Mouse (Mus musculus): ENCODE measurements around the gene Ncam1. TPM values are rescaled to one million over a fixed set of nuclear protein-coding genes. Genes with fewer than 3 reads are reported as not detected.

Ncam1 gene
- total RNA-seq, 4 experiments from 2014 or later, result 275 to 300 (median 286) TPM

DNA sequence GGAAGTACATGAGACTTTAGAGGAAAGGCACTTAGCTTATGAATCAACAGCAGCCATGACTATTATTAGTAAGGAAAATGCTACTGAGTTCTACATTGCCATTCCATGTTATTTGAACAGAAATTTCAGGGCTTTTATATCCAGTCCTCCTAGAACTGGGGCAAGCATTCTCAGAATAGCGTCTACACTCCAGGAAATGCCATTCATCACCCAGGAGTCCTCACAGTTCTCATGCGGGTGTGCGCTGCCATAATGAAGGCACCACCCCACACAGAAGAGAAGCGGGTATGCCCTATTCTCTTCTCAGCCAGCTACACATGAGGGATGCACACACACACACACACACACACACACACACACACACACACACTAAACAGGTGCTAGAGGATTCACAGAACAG, 43.5 kb downstream of the Ncam1 start:
- DNase-seq (ENCODE audit: low spot score in 2 of 2), result no peak

DNA sequence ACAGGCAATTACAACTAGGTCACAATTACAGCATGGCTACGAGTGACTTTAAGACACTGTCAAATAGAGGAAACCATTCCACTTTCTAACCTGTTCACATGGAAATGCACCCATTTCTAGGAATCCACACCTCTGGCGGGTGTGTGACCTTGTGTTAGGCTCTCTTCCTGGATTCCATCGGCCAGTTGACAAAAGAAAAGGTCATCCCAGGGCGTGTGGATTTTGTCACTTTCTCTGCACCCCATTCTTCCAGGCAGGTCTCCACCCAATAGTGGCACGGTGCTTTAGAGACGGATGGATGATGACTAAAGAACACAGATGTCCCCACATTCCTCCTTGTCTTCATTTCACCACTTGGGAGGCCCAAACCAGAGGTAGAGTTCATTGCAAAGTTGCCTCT, 47.3 kb downstream of the Ncam1 start:
- no peak for DNase-seq (ENCODE audit: low spot score in 2 of 2)

DNA sequence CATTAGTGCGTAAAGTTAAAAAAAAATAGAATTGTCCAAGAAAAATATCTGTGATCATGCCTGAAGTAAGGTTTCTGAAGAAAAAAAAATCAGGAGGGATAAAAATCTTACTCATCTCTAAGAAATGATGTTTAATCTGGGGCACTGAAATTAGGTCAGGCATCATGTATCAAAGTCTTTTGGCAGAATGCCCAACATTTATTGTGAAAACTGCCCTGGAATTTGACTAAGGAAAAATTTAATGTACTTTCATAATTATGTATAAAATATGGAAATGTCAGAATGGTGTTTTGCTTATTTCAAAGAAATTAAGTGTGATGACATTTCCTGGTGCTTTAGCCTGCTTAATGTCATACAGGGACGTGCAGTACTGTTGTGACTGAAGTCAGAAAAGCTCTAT, 52.5 kb downstream of the Ncam1 start:
- no peak for DNase-seq (ENCODE audit: low spot score in 2 of 2)

DNA sequence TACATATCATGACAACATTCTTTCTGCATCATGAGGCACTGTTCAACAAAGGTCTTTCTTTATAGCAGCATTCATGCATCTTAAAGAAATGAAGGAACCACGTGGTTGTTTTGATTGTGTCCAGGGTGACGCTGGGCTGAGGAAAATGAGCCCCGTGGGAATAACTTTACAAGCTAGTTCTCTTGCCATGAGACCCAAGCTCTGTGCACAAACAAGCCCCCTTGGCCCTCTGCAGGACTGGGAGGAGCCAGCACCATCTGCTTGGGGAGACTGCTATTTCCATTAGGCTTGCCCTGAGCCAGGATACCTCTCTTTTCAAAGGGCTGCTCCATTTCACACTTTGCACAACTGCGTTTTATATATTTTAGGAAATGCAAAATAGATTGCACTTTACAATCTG, 53.0 kb downstream of the Ncam1 start:
- no peak for DNase-seq (ENCODE audit: low spot score in 2 of 2)

DNA sequence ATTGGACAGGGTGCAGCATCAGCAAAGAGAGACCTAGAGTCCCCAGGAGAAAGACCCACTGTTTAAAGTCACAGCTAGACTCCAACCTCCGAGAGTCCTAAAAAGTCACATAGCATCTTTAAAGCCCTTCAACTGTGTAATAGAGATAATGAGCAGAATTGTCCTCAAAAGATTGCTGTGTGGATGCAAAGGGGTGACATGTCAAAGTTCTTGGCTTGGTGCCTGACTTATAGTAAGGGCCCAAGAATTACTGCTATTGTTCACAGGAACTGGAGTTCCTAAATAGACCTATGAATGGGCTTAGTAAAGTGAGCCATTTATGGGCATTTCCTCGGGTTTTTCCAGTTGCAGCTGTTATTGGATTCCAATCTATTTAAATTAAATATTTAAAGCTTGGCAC, 54.4 kb downstream of the Ncam1 start:
- DNase-seq (ENCODE audit: low spot score in 2 of 2), result no peak

DNA sequence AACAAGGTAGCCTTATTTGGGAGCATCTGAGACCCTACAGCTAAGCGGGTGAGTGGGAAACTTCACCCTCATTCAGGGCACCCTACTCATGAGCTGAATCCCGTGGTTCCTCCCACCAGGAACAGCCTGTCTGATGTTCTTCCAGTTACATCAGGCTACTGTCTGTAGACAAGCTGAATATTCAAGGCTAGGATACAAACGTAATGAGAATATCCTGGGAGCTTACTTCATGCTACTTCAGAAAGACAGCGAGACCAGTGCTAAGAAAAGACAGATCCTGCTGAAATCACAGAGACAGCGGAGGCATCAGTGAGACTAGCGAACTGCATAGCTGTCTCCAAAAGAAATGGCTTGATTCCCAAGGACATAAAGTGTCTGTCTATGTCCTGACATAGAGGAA, 58.8 kb downstream of the Ncam1 start:
- DNase-seq (ENCODE audit: low spot score in 2 of 2), result no peak

DNA sequence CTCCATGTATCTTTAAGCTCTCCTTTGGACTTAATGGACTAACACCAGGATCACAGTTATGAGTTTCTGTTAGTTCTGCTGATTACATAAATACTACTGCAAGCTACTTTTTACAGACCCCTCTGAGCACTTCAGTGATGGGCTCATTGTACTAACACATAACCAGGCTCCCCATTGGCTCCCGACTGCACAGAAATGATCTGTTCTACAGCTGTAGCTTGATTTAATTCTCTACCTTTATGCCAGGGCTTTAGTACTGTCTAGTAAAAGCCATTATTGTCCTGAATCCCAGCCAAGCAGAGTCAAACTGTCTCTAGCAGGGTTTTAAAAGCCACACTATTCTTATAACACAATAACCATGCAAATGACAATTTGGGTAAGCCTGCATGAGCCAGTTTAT, 60.2 kb downstream of the Ncam1 start:
- DNase-seq (ENCODE audit: low spot score in 2 of 2), result no peak

DNA sequence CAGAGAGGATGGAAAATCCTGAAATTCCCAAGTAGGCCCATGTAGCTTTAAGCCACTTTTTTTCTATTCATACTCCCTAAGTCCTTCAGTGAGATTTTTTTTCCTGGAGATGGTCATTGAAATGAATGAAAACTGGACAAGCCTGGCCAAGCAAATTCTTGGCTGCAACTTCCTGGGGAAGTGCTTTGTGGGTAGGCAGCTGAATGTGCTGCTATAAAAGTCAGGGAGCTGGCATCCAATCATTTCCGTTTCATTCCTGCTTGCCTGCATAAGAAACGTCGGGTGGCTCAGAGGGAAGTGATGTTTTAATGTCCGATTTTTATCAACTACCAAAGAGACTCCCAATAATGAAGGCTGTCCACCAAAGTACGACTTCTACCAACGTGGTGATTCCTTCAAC, 61.6 kb downstream of the Ncam1 start:
- DNase-seq (ENCODE audit: low spot score in 2 of 2), result no peak

DNA sequence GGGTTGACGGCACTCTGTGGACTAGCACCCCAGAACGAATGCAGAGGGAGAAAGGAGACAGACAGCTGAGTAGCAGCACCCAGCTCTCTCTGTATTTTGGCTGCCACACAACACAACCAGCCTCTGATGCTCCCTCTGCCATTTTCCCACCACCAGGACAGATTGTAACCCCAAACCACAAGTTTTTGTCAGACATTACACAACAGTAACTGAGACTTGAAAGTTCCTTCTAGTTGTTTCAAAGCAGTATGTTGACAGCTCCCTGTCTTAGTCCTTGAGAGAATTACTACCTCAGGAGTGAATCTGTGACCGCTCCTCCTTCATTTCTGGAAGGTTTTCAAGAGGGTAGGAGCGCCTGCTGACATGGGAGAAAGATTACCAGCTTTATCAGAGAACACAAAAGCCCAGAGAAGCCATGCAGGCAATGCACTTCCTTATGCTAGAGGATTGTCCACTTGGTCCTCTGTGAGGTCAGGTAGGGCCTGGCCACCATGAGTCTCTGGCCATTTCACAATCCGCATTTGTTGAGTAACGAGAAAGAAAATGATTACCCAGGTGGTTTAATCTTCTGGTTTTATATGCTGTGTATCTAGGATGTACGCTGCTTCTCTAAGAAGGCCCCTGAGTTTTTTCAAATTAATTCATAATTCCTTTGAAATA, 64.2 kb downstream of the Ncam1 start:
- DNase-seq (ENCODE audit: low spot score in 2 of 2), result no peak

DNA sequence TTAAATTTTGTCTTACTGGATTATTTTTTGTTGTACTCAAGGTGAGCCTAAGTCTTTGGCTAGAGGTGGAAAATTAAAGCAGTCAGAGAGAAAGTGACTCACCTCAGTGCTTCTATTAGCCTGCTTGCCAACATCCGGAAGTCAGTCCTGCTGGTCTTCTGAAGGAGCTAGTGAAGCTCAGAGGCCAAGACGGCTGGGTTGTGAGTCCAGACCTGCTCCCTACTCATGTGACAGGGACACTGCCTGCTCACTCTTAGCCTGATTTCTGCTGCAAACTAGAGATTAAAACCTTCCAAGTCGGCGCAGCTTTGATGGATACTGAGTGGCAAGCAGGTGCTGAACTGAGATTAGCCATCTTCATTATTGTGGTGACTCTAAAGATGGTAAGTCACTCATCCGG, 65.0 kb downstream of the Ncam1 start:
- no peak for DNase-seq (ENCODE audit: low spot score in 2 of 2)

DNA sequence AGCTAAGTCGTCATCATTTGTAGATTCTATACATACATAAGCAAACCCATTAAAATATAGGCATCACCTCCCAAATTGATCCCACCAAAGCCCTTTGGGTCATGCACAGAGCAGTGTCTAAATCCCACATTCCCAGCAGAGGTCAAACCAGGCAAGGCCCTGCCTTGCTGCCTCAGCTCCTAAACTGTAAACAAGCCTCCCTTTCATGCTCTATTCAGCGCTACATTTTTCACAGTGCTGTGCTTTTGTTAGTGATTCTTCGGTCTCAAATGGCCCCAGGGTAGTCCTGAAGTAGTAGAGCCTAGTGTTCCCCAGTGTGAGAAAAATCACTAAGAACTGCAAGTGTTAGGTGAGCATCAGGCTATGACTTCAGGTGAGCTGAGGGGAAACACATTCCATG, 69.2 kb downstream of the Ncam1 start:
- no peak for DNase-seq (ENCODE audit: low spot score in 2 of 2)

DNA sequence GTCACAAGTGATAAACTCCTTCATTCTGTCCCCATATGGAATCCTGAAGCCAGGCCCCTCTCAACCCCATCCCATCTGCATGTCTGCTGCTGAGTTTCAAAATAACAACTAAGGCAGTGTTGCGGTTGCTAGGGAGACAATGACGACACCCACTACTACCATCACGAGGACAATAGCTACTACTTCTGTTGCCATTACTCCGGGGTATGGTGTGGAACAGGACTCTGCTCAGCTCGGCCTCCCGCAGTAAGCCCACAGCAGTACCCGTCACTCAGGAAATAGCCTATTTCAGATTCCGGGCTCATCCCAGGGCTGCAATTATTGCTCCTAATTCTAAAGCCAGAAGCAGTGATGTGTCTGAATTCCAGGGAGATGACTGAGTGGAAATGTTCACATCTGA, 70.5 kb downstream of the Ncam1 start:
- DNase-seq (ENCODE audit: low spot score in 2 of 2), result peak in 1 of 2 experiments; percentile 39

DNA sequence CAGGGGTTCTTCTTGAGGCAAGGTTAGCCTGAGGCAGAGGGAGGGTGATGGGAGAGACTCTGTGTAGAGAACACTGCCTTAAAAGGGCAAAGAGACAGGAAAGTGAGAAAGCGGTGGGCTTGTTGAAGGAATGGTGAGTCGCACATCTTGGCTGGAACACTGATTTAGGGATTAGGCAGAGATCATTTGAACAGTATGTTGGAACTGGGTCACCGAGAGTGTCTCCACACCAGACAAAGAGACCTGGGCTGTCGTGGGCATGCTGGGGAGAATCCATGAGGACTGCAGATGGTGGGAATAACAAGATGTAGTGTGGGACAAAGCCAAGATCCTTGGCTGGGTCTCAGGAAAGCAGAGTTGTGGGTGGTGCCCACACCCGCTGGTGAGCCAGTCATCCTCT, 76.0 kb downstream of the Ncam1 start:
- DNase-seq (ENCODE audit: low spot score in 2 of 2), result peak; percentile 27 to 86

DNA sequence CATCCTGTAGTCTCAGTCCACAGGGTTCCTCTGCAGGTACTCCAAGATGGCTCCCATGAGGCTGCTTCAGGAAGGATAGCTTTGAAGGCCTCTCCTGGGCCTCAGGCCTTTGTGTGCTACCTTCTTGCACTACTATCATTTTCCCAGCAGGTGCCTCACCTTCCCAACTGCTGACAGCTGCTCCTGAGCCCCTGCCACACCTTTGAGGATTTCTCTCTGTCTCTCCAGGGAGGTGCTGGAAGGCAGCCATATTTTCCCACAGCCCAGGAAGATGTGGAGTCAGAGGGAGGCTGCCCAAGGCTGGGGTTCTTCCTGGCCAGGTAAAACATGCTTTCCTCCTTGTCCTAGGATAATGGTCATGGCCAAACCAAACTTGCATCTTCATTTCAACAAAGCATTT, 83.6 kb downstream of the Ncam1 start:
- no peak for DNase-seq (ENCODE audit: low spot score in 2 of 2)

DNA sequence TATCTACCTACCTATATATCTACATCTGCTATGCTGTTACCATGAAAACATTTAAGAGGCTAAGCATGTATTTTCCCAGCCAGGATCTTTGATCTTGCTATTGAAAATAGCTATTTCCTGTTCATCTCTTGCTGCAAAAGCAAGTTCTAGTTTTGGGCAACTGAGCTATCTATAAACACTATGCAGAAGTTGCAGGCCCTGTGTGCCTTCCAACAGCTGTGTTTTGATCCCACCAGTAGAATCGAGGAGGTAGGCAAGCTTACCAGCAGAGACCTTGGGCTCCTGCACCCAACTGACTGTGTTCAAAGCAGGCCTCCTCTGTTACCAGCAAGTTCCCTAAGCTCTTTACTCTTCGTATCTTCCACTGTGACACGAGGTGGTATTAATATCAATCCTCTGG, 84.6 kb downstream of the Ncam1 start:
- DNase-seq (ENCODE audit: low spot score in 2 of 2), result no peak

DNA sequence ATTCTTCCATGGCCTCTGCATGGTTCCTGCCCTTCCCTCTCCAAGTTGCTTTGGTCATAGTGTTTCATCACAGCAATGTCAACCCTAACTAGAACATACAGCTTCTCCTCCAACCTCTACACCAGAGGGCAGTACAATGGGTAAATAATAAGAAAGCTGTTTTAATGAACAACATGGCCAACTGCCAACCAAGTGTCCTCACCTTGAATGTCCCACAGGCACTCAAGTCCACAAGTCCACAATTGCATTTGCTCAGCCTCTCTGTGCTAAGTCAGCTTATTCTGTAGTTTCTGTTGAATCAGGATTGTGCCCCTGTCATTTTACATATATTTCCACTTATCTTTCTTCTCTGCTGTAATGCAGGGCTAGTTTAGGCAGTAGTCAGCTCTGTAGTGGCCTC, 91.1 kb downstream of the Ncam1 start:
- DNase-seq (ENCODE audit: low spot score in 2 of 2), result no peak

DNA sequence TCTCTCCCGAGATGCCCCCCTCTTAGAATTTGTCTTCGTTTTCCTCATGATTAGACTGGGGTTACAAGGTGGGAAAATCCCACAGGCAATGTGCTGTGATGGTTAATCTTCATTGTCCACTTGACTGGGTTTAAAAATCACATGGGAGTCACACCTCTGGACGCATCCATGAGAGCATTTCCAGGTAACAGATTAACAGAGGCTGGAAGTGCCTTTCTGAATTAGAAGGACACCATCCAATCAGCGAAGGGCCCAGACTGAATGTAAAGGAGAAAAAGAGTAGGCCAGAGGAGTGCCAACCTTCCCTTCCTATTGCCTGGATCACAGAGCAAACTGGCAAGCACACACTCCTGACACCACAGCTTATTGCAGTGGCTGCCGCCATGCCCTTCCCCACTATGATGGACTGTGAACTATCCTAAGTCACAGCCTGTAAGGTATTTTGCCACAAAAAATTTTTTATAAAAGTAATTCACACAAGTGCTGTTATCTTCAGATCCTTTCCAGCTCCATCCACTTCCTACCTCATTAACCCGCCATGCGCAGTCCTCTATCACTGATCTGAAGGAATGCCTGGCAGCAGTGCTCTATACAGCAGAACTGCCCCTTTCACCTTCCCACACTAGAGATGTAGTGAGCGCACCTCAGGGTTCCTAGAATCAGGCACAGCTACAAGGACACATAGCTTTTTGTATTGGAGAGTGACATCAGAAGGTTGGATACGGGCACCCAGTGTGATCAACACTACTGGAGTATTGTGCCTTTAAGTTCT, 94.3 kb downstream of the Ncam1 start:
- no peak for DNase-seq (ENCODE audit: low spot score in 2 of 2)

DNA sequence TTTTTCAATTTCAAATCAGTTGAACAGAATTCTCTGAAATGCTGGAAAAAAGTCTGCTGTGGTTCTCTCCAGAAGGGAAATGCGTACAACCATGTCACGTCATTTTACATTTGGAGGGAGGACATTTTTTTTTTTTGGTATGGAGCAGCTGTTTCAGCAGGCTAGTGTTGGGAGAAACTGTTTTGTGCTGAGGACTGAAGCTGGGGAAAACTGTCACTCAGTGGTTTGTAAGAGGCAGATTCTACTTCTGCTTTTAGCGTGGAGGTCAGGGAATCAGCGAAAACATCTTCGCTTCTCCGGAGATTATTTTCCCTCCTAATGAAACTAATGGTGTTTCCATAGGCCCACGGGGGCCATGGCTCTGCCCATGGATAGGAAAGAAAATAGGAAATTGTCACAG, 103.4 kb downstream of the Ncam1 start:
- DNase-seq (ENCODE audit: low spot score in 2 of 2), result no peak

DNA sequence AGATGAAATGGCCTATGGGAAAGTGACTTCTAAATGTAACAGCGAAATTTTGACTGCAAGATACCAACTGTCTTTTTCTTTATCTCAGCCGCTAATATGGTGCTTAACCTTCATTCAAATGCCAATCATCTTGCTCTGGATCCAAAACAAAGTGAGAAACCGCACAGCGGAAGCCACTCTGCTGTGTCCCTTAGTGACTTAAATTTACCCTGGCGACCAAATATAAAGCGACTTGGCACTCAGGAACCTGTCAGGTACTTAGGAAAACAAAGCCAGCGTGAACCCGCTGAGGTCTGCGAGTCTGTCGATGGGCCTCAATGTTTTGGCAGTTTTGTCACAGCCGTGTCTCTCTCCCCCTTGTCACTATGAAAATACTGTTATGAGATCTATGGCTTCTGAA, 105.9 kb downstream of the Ncam1 start:
- no peak for DNase-seq (ENCODE audit: low spot score in 2 of 2)

DNA sequence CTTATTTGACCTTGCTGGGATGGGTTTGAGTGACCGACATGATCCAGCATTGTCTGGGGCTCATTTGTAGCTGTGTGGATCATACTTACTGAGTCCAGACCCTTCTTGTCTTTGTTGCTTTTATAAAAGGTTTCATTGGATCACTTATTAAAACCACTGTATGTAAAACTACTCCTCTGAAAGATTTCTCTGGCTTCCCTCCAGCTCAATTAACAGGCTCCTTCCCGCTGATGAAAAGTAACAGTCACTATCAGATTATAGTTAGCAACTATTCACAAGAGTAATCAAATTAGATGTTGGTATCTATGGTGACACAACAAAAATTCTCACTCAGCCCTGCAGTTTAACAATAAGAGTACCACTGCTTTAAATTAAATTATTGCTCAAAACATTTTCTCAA, 107.4 kb downstream of the Ncam1 start:
- DNase-seq (ENCODE audit: low spot score in 2 of 2), result no peak

DNA sequence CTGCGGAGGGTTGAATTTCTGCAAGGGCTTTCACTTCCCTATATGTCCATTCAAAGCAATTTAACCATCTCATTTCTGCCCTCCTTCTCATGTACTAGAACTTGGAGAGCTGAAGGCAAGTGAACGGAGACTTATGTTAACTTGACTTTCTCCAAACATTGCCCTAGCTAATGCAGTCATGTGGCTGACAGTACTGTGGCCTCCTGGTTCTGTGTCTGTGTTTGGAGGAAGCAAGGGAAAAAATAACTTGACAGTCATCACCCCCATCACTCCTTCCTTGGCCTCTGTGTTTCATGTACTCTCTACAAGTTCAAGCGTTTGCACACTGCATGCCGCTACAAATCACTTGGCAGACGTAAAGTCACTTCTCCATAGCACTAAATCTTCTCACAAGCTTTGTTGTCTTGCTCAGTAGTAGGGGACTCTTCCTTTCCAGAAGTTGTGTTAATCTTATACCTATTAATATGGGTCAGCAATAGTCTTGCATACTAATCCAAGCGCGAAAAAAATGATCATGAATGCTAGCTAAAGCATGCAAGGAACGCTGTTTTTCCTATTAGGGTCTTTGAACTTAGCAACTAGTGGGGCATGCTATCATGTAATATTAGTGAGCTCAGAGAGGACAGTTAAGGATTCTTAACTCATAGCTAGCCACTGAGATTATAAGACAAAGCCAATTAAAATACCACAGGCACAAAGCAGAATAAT, 115.0 kb downstream of the Ncam1 start:
- no peak for DNase-seq (ENCODE audit: low spot score in 2 of 2)

DNA sequence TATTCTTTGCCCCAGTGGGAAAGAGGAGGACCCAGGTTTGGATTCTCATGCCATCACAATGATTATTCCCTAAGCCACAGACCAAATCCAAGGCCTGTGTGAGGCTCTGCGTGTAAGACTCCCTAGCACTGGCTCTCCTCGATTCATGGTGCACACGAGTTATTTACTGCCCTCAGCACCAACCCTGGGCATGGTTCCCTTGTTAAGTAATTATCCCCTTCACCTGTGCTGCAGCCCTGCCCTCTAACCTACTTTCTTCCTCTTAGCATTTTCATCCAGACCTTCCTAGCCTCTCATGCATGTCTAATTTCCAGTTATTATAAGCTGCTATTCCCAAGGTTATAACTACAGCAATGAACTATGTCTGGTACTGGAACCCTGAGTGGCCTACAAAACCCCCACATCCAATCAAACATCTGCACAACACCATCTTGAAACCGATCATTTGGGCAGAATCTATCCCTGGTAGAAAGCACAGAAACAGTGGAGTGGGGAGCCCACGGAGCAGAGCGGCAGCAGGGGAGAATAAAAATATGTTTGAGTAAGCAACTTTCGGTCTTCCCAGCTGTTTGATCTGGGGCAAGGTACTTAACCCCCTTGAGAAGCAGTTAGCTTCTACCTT, 116.8 kb downstream of the Ncam1 start:
- no peak for DNase-seq (ENCODE audit: low spot score in 2 of 2)
